Mouse (Mus musculus): ENCODE measurements around the gene Sncb. TPM values are rescaled to one million over a fixed set of nuclear protein-coding genes. Genes with fewer than 3 reads are reported as not detected.

The Sncb gene
- total RNA-seq (2023), result not detected

GRCm38 (mm10) chr13:54766192-54766768 lies at the start of gene Sncb:
Gene Sncb, minus strand, starts transcription at chr13:54766595.

GRCm38 (mm10) chr13:54788740-54789560 lies 22.6 kb upstream of the Sncb start, which contains the start of gene Tspan17:
Gene Tspan17, plus strand, starts transcription at chr13:54789377.

GRCm38 (mm10) chr13:54783698-54784097 lies 17.3 kb upstream of the Sncb start, which contains the start of gene Eif4e1b:
Gene Eif4e1b, plus strand, starts transcription at chr13:54783998.

GRCm38 (mm10) chr13:54749864-54750411 lies 16.5 kb downstream of the Sncb start, which contains the start of gene Gprin1:
Gene Gprin1, minus strand, starts transcription at chr13:54749874.

Other genes with a start within 250 kb of the Sncb start
- 10 to 100 TPM; 34.5 to 41.0 TPM for gene 4833439L19Rik, start 201.2 kb downstream of the Sncb start, total RNA-seq (2023)
- 1 to 10 TPM; 7.4 to 8.4 TPM for gene Arl10, start 191.6 kb downstream of the Sncb start, total RNA-seq (2023)
- 1 to 10 TPM; 6.3 to 7.5 TPM for gene Nop16, start 176.5 kb downstream of the Sncb start, total RNA-seq (2023)
- 10 to 100 TPM; 60.7 to 66.3 TPM for gene Higd2a, start 176.4 kb downstream of the Sncb start, total RNA-seq (2023)
- gene Cltb, start 155.3 kb downstream of the Sncb start, total RNA-seq (2023), result 1 to 10 TPM; 5.6 to 7.7 TPM
- gene Faf2, start 144.8 kb downstream of the Sncb start, total RNA-seq (2023), result 10 to 100 TPM; 34.6 to 41.0 TPM
- 100 to 1,000 TPM; 140 to 150 TPM for gene Rnf44, start 72.7 kb downstream of the Sncb start, total RNA-seq (2023)
- not detected for gene Cdhr2, start 65.1 kb downstream of the Sncb start, total RNA-seq (2023)
- not detected for gene Gprin1, start 16.7 kb downstream of the Sncb start, total RNA-seq (2023)
- gene Eif4e1b, start 17.4 kb upstream of the Sncb start, total RNA-seq (2023), result not detected
- 10 to 100 TPM; 10.1 to 15.7 TPM for gene Tspan17, start 22.8 kb upstream of the Sncb start, total RNA-seq (2023)
- under 1 TPM in 1 of 2 experiments, not detected in 1; 0.11 TPM for gene Unc5a, start 182.8 kb upstream of the Sncb start, total RNA-seq (2023)